Comparison of ENCODE assay signal across 27 mouse cellular contexts in genomic region chr12:75565756-75566155, GRCm38 (mm10). TPM values are rescaled to one million over a fixed set of nuclear protein-coding genes. Genes with fewer than 3 reads are reported as not detected.
DNase-seq lines count a peak whose midpoint lies in the region; TF ChIP-seq lines count a peak whose summit lies in the region.
"Had no signal": no experiment of that assay in that cellular context is flagged by ENCODE, and none has a peak within 500 bp of the region (broad histone marks: within the 10 kb centered on the region; RNA-seq: fewer than 3 reads in every experiment).

No protein-coding gene starts in this region.

- no peak overlapping the region for H3K27ac ChIP-seq in kidney, adult 2 months (ENCODE audit: insufficient read depth, low read depth, low read length)
- H3K27ac ChIP-seq: embryonic facial prominence, embryonic 13.5 days; forebrain, embryonic 10.5 days; forebrain, embryonic 13.5 days; heart, embryonic 15.5 days; hindbrain, embryonic 10.5 days; hindbrain, embryonic 13.5 days; intestine, embryonic 15.5 days had no signal

- H3K4me3 ChIP-seq in kidney, adult 2 months (ENCODE audit: insufficient read depth, low read depth, low read length), result no peak overlapping the region
- H3K4me3 ChIP-seq: embryonic facial prominence, embryonic 13.5 days; forebrain, embryonic 10.5 days; forebrain, embryonic 13.5 days; heart, embryonic 12.5 days; heart, embryonic 15.5 days; hindbrain, embryonic 10.5 days; hindbrain, embryonic 13.5 days; intestine, embryonic 15.5 days had no signal

- no peak for TF ChIP-seq CTCF in kidney, adult 2 months (conservative IDR thresholded peaks at IDR 0.05; ENCODE audit: insufficient read depth, insufficient read length, low read depth, low read length)

- DNase-seq in cerebellum, adult 11-12 months, result peak; percentile 45
- no peak for DNase-seq in cerebellum, postnatal 4 days (ENCODE audit: low spot score in 2 of 2)
- peak; percentile 44 to 46 for DNase-seq in cerebellum, postnatal 14 days
- no peak for DNase-seq in cerebellum, adult 11 months
- peak; percentile 33 for DNase-seq in kidney, adult 2 months
- no peak for DNase-seq in kidney, postnatal 4 days
- peak; percentile 40 to 41 for DNase-seq in cerebellum, postnatal 36 days
- no peak for DNase-seq in layer of hippocampus, adult 18-20 months (ENCODE audit: low spot score in 2 of 2)
- DNase-seq: adrenal gland, postnatal 10 days; adrenal gland, postnatal 36 days; B cell, adult 2 months; gastrocnemius, postnatal 10 days; gastrocnemius, postnatal 36 days; heart, postnatal 10 days; heart, postnatal 36 days; kidney, adult 11 months; kidney, adult 9 months had no signal

- no peaks in the 10 kb centered on the region for H3K36me3 ChIP-seq in kidney, adult 2 months (ENCODE audit: control insufficient read depth, insufficient read depth, low read length)
- H3K36me3 ChIP-seq: heart, embryonic 15.5 days; hindbrain, embryonic 13.5 days; intestine, embryonic 15.5 days had no signal

- peaks cover 26% of the 10 kb centered on the region for H3K4me1 ChIP-seq in kidney, adult 2 months (ENCODE audit: control insufficient read depth, insufficient read depth, low read length)
- H3K4me1 ChIP-seq: hindbrain, embryonic 10.5 days had no signal

- no peaks in the 10 kb centered on the region for H3K27me3 ChIP-seq in kidney, adult 2 months (replicated peaks; ENCODE audit: control insufficient read depth, insufficient read depth, low read length)
- H3K27me3 ChIP-seq: CH12.LX; embryonic facial prominence, embryonic 13.5 days; forebrain, embryonic 13.5 days; heart, embryonic 12.5 days; heart, embryonic 15.5 days; hindbrain, embryonic 13.5 days; intestine, embryonic 15.5 days; Patski had no signal

- WGBS in kidney, adult 2 months, result 80% methylated on average over 5 of the region's 5 CpGs

- no peak for TF ChIP-seq POLR2A in kidney, adult 2 months (IDR thresholded peaks at IDR 0.05; ENCODE audit: low read depth, low read length)

RNA-seq across cellular contexts. Expression of gene Ppp2r5e, which starts 30.3 kb away (rescaled TPM):
- 17.1 and 17.3 TPM in 2 replicates for polyA plus RNA-seq in kidney, adult 2 months (2012; rRNA removed)
- 10 to 100 TPM; 79.2 to 79.8 TPM for total RNA-seq in layer of hippocampus, adult 18-20 months (2021)

Comparison
In these comparisons a context has a peak if more than half of its experiments do, and no peak if none do; other contexts are left out.
1. DNase-seq: peak in cerebellum, adult 11-12 months (single experiment), cerebellum, postnatal 14 days (2 of 2), kidney, adult 2 months (single experiment) and cerebellum, postnatal 36 days (2 of 2); none in cerebellum, postnatal 4 days (0 of 2), cerebellum, adult 11 months (single experiment), kidney, postnatal 4 days (0 of 2) and layer of hippocampus, adult 18-20 months (0 of 2).